Mouse (Mus musculus) E14TG2a.4 (cell line): ENCODE measurements around the gene Ggt5.

ENCODE experiments used
- CTCF ChIP-seq: conservative IDR thresholded peaks from 2 replicates; pipeline ENCODE4 v1.5.1; 2014; ENCODE audit warnings: low read length
- NANOG ChIP-seq: IDR thresholded peaks from 2 replicates; pipeline ENCODE4 v1.6.1; 2014; ENCODE audit warnings: borderline replicate concordance, low read length, mixed read lengths
- POU5F1 ChIP-seq: IDR thresholded peaks from 2 replicates; pipeline ENCODE4 v1.6.1; 2014; ENCODE audit warnings: low read length, borderline replicate concordance

GRCm38 (mm10) chr10:75570981-75571657 is 18.0 kb upstream of the Ggt5 start:
- no peak for TF ChIP-seq CTCF
- TF ChIP-seq NANOG, result no peak
- no peak for TF ChIP-seq POU5F1
